11 mouse cellular contexts compared by ENCODE assay signal in genomic region chr11:99143123-99144082, GRCm38 (mm10). TPM values are rescaled to one million over a fixed set of nuclear protein-coding genes. Genes with fewer than 3 reads are reported as not detected.
DNase-seq lines count a peak whose midpoint lies in the region; ATAC-seq and TF ChIP-seq lines count a peak whose summit lies in the region.
"Had no signal": no experiment of that assay in that cellular context is flagged by ENCODE, and none has a peak within 500 bp of the region (broad histone marks: within the 10 kb centered on the region; RNA-seq: fewer than 3 reads in every experiment).

No protein-coding gene starts in this region.

- 72% methylated on average over 16 of the region's 16 CpGs for WGBS in forebrain, embryonic 10.5 days
- 81% methylated on average over 16 of the region's 16 CpGs for WGBS in forebrain, embryonic 15.5 days
- 52% methylated on average over 16 of the region's 16 CpGs for WGBS in lung, embryonic 14.5 days
- WGBS in embryonic facial prominence, embryonic 10.5 days, result 56% methylated on average over 16 of the region's 16 CpGs
- WGBS in stomach, embryonic 16.5 days, result 55% methylated on average over 16 of the region's 16 CpGs

- H3K9me3 ChIP-seq in forebrain, embryonic 10.5 days, result no peaks in the 10 kb centered on the region
- no peaks in the 10 kb centered on the region for H3K9me3 ChIP-seq in forebrain, embryonic 15.5 days
- no peaks in the 10 kb centered on the region for H3K9me3 ChIP-seq in lung, embryonic 14.5 days (ENCODE audit: low read depth, low read length)
- H3K9me3 ChIP-seq in embryonic facial prominence, embryonic 10.5 days, result no peaks in the 10 kb centered on the region
- no peaks in the 10 kb centered on the region for H3K9me3 ChIP-seq in stomach, embryonic 16.5 days (replicated peaks; ENCODE audit: control insufficient read depth, low read length)

- TF ChIP-seq CTCF in lung, embryonic 14.5 days (IDR thresholded peaks at IDR 0.05; ENCODE audit: low read depth), result no peak

- H3K4me1 ChIP-seq in forebrain, embryonic 10.5 days, result peaks cover 52% of the 10 kb centered on the region
- peaks cover 17% of the 10 kb centered on the region for H3K4me1 ChIP-seq in forebrain, embryonic 15.5 days
- H3K4me1 ChIP-seq in lung, embryonic 14.5 days (ENCODE audit: insufficient read depth), result peaks cover 27% of the 10 kb centered on the region
- H3K4me1 ChIP-seq in embryonic facial prominence, embryonic 10.5 days, result peaks cover 81% of the 10 kb centered on the region
- H3K4me1 ChIP-seq in stomach, embryonic 16.5 days (ENCODE audit: control insufficient read depth, insufficient read depth, low read length), result peaks cover 31% of the 10 kb centered on the region

- no peak overlapping the region for H3K9ac ChIP-seq in forebrain, embryonic 15.5 days (replicated peaks)
- no peak overlapping the region for H3K9ac ChIP-seq in lung, embryonic 14.5 days
- H3K9ac ChIP-seq in stomach, embryonic 16.5 days (ENCODE audit: low read length), result no peak overlapping the region

- peak overlapping the region; percentile 66 for H3K27ac ChIP-seq in forebrain, embryonic 10.5 days
- no peak overlapping the region for H3K27ac ChIP-seq in forebrain, embryonic 15.5 days (replicated peaks)
- H3K27ac ChIP-seq in lung, embryonic 14.5 days (ENCODE audit: low read depth), result no peak overlapping the region
- H3K27ac ChIP-seq in embryonic facial prominence, embryonic 10.5 days (replicated peaks), result peak overlapping the region; percentile 85
- H3K27ac ChIP-seq in stomach, embryonic 16.5 days (ENCODE audit: low read length), result peak overlapping the region; percentile 41

- no peaks in the 10 kb centered on the region for H3K36me3 ChIP-seq in forebrain, embryonic 10.5 days (replicated peaks)
- H3K36me3 ChIP-seq in forebrain, embryonic 15.5 days, result no peaks in the 10 kb centered on the region
- H3K36me3 ChIP-seq in lung, embryonic 14.5 days (ENCODE audit: insufficient read depth), result no peaks in the 10 kb centered on the region
- H3K36me3 ChIP-seq in embryonic facial prominence, embryonic 10.5 days (replicated peaks), result no peaks in the 10 kb centered on the region
- no peaks in the 10 kb centered on the region for H3K36me3 ChIP-seq in stomach, embryonic 16.5 days (ENCODE audit: control insufficient read depth, insufficient read depth, low read length)

- H3K4me3 ChIP-seq in forebrain, embryonic 10.5 days, result no peak overlapping the region
- H3K4me3 ChIP-seq in forebrain, embryonic 15.5 days, result no peak overlapping the region
- no peak overlapping the region for H3K4me3 ChIP-seq in lung, embryonic 14.5 days (ENCODE audit: low read depth, low read length)
- no peak overlapping the region for H3K4me3 ChIP-seq in embryonic facial prominence, embryonic 10.5 days
- H3K4me3 ChIP-seq in stomach, embryonic 16.5 days (replicated peaks; ENCODE audit: low read length), result no peak overlapping the region

- no peaks in the 10 kb centered on the region for H3K27me3 ChIP-seq in forebrain, embryonic 10.5 days (ENCODE audit: poor library complexity, severe bottlenecking)
- H3K27me3 ChIP-seq in forebrain, embryonic 15.5 days, result no peaks in the 10 kb centered on the region
- no peaks in the 10 kb centered on the region for H3K27me3 ChIP-seq in lung, embryonic 14.5 days (ENCODE audit: insufficient read depth, low read length)
- no peaks in the 10 kb centered on the region for H3K27me3 ChIP-seq in embryonic facial prominence, embryonic 10.5 days (replicated peaks; ENCODE audit: low read depth, poor library complexity, severe bottlenecking)
- no peaks in the 10 kb centered on the region for H3K27me3 ChIP-seq in stomach, embryonic 16.5 days (ENCODE audit: control insufficient read depth, insufficient read depth, low read length)

- ATAC-seq in forebrain, embryonic 15.5 days (replicated peaks), result no peak
- no peak for ATAC-seq in lung, embryonic 14.5 days (ENCODE audit: insufficient read depth)
- no peak for ATAC-seq in stomach, embryonic 16.5 days (ENCODE audit: insufficient read depth, low FRiP score)

- no peak overlapping the region for H3K4me2 ChIP-seq in forebrain, embryonic 15.5 days (replicated peaks)
- H3K4me2 ChIP-seq in lung, embryonic 14.5 days, result no peak overlapping the region
- no peak overlapping the region for H3K4me2 ChIP-seq in stomach, embryonic 16.5 days (ENCODE audit: low read depth, low read length)

- DNase-seq in forebrain, embryonic 10.5 days (ENCODE audit: extremely low spot score, low spot score), result no peak
- peak; percentile 38 for DNase-seq in lung, embryonic 14.5 days
- no peak for DNase-seq in lung, postnatal 36 days
- DNase-seq in embryonic facial prominence, embryonic 10.5 days (ENCODE audit: low spot score), result peak; percentile 61
- no peak for DNase-seq in layer of hippocampus, adult 8-10 months (ENCODE audit: low spot score in 2 of 2)
- DNase-seq in cerebellum, adult 18-20 months, result no peak
- DNase-seq: kidney, postnatal 4 days; left cerebral cortex, postnatal 4 days had no signal

RNA-seq across cellular contexts. Expression of gene Ccr7, which starts 11.5 kb away (rescaled TPM):
- 0.25 and 0.30 TPM in 2 replicates for polyA plus RNA-seq in forebrain, embryonic 10.5 days (2016; fragmentation: Nextera tagmentation; extraction: Ambion mirVana)
- polyA plus RNA-seq in forebrain, embryonic 15.5 days (2015; fragmentation: Nextera tagmentation; extraction: Ambion mirVana), result not detected in 2 replicates
- 0.30 and 0.45 TPM in 2 replicates for polyA plus RNA-seq in lung, embryonic 14.5 days (2014; fragmentation: Nextera tagmentation; extraction: Ambion mirVana)
- 0.50 and 0.78 TPM in 2 replicates for polyA plus RNA-seq in embryonic facial prominence, embryonic 10.5 days (2016; fragmentation: Nextera tagmentation; extraction: Ambion mirVana)
- polyA plus RNA-seq in stomach, embryonic 16.5 days (2015; fragmentation: Nextera tagmentation; extraction: Ambion mirVana), result 0.19 TPM in 2 replicates
- total RNA-seq in layer of hippocampus, adult 8-10 months (2022), result not detected
- total RNA-seq: left cerebral cortex, postnatal 4 days had no signal

RNA-seq across cellular contexts. Expression of gene Tns4, which starts 54.3 kb away (rescaled TPM):
- 0.49 and 0.81 TPM in 2 replicates for polyA plus RNA-seq in forebrain, embryonic 10.5 days (2016; fragmentation: Nextera tagmentation; extraction: Ambion mirVana)
- polyA plus RNA-seq in forebrain, embryonic 15.5 days (2015; fragmentation: Nextera tagmentation; extraction: Ambion mirVana), result 0.09 TPM in 1 of 2 replicates, not detected in the other
- 0.39 and 0.47 TPM in 2 replicates for polyA plus RNA-seq in lung, embryonic 14.5 days (2014; fragmentation: Nextera tagmentation; extraction: Ambion mirVana)
- 0.96 and 1.0 TPM in 2 replicates for polyA plus RNA-seq in embryonic facial prominence, embryonic 10.5 days (2016; fragmentation: Nextera tagmentation; extraction: Ambion mirVana)
- 1.8 and 2.4 TPM in 2 replicates for polyA plus RNA-seq in stomach, embryonic 16.5 days (2015; fragmentation: Nextera tagmentation; extraction: Ambion mirVana)
- total RNA-seq in layer of hippocampus, adult 8-10 months (2022), result under 1 TPM in 2 of 4 experiments, not detected in 2; 0.27 TPM
- total RNA-seq: hematopoietic stem cell, adult 5-6 weeks; left cerebral cortex, postnatal 4 days had no signal

Comparison
In these comparisons a context has a peak if more than half of its experiments do, and no peak if none do; other contexts are left out.
1. DNase-seq: peak in lung, embryonic 14.5 days (single experiment) and embryonic facial prominence, embryonic 10.5 days (single experiment); none in forebrain, embryonic 10.5 days (single experiment), lung, postnatal 36 days (single experiment), layer of hippocampus, adult 8-10 months (0 of 2) and cerebellum, adult 18-20 months (0 of 2).
2. H3K27ac ChIP-seq: peak in forebrain, embryonic 10.5 days (single experiment), embryonic facial prominence, embryonic 10.5 days (single experiment) and stomach, embryonic 16.5 days (single experiment); none in forebrain, embryonic 15.5 days (single experiment) and lung, embryonic 14.5 days (single experiment).